Mouse (Mus musculus) midbrain, embryonic 15.5 days (tissue): ENCODE data around the gene Fam78a. TPM values are rescaled to one million over a fixed set of nuclear protein-coding genes. Genes with fewer than 3 reads are reported as not detected.

Experiments used
- ATAC-seq: fragments of 200-750 bp; cut with Nextera tagmentation; replicated peaks from 2 replicates; pipeline ENCODE4 v1.8.0; 2017; ENCODE audit warnings: moderate TSS enrichment
- H3K27ac ChIP-seq: fragments of 300-500 bp; sonication (generic); 2 replicates; pipeline ENCODE4 v1.5.1; 2015; ENCODE audit warnings: mild to moderate bottlenecking, inconsistent platforms
- H3K27me3 ChIP-seq: fragments of 300-500 bp; sonication (generic); replicated peaks from 2 replicates; pipeline ENCODE4 v1.6.1; 2015; ENCODE audit warnings: inconsistent platforms
- H3K36me3 ChIP-seq: fragments of 300-500 bp; sonication (generic); replicated peaks from 2 replicates; pipeline ENCODE4 v1.6.1; 2015; ENCODE audit warnings: inconsistent platforms
- H3K4me1 ChIP-seq: fragments of 300-500 bp; sonication (generic); 2 replicates; pipeline ENCODE4 v1.6.1; 2015; ENCODE audit warnings: inconsistent platforms
- H3K4me2 ChIP-seq: fragments of 300-500 bp; sonication (generic); 2 replicates; pipeline ENCODE4 v1.6.1; 2015; ENCODE audit warnings: inconsistent platforms, mild to moderate bottlenecking, moderate library complexity
- H3K4me3 ChIP-seq: fragments of 300-500 bp; sonication (generic); 2 replicates; pipeline ENCODE4 v1.5.1; 2015; ENCODE audit warnings: mild to moderate bottlenecking, inconsistent platforms
- H3K9ac ChIP-seq: fragments of 300-500 bp; sonication (generic); 2 replicates; pipeline ENCODE4 v1.6.1; 2015; ENCODE audit warnings: mild to moderate bottlenecking, inconsistent platforms
- H3K9me3 ChIP-seq: fragments of 300-500 bp; sonication (generic); 2 replicates; pipeline ENCODE4 v1.6.1; 2016; ENCODE audit warnings: inconsistent platforms
- WGBS: fragments of 180-500 bp; shearing (Covaris S2); methylation state at CpG from one replicate; pipeline ENCODE4 v1.1.7; 2015; ENCODE audit warnings: mixed read lengths; 5-methylcytosine and 5-hydroxymethylcytosine counted together
- polyA plus RNA-seq: library from polyadenylated mRNA; unstranded; fragments of >200 nt; fragmentation: Nextera tagmentation; extraction: Ambion mirVana; gene quantifications from 2 replicates; pipeline ENCODE4 v1.2.1, GENCODE M21; 2015

Fam78a gene
- polyA plus RNA-seq, 1 experiment from 2014 or later = 0.65 TPM

DNA sequence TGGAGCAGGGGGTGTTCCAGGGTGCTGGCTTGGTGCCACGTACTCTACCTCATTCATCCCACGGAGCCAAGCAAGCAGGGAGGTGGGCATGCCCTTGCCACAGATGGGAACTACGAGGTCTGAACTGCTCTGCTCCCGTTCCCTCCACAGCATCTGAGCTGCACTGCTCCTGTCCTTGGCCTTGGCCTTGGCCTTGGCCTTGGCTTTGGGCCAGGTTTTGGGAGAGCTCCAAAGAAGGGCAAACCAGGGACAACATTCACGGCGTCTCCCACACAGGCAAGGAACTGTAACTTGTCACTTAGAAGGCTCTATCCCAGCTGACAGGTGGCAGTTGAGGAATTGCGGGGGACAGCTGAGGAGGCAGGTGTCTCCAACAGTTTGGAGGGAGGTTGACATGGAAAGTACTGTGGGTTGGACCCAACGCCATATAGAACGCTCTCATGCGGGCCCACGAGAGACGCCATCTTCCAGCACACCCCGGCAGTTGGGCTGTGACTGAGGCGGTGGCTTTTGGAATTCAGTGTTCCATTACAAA, 5.4 kb downstream of the Fam78a start:
- Histone ChIP-seq H3K9ac (no peak overlapping the region), H3K27me3 (peaks cover 27% of the 10 kb centered on the region), H3K36me3 (no peaks in the 10 kb centered on the region), H3K4me2 (no peak overlapping the region), H3K27ac (no peak overlapping the region), H3K4me3 (no peak overlapping the region), H3K4me1 (peaks cover 16% of the 10 kb centered on the region), H3K9me3 (no peaks in the 10 kb centered on the region)
- 93% methylated on average over 14 of the region's 14 CpGs for WGBS
- ATAC-seq = no peak

DNA sequence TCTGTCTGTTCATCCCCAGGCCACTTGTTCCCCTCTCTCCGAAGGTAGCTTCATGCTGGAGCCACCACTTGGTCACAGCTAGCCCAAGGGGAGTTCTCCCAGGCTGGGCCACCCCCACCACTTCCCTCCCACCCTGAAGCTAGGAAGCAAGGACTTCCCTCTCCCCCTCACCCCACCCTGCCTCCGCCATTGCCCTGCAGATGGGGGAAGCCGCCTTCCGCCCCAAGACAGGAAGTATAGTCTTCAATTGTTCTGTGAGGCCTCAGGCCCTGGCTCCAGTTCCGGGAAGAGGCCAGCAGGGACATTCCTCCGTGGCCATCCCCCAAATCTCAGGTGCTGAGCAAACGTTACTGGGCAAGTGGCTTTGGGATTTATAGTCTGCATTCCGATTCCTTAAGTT, 6.1 kb downstream of the Fam78a start:
- Histone ChIP-seq H3K4me3 (no peak overlapping the region), H3K4me1 (peaks cover 10% of the 10 kb centered on the region), H3K27ac (no peak overlapping the region), H3K27me3 (peaks cover 20% of the 10 kb centered on the region), H3K4me2 (no peak overlapping the region), H3K9ac (no peak overlapping the region), H3K36me3 (no peaks in the 10 kb centered on the region), H3K9me3 (no peaks in the 10 kb centered on the region)
- WGBS = 58% methylated on average over 8 of the region's 8 CpGs
- no peak for ATAC-seq

DNA sequence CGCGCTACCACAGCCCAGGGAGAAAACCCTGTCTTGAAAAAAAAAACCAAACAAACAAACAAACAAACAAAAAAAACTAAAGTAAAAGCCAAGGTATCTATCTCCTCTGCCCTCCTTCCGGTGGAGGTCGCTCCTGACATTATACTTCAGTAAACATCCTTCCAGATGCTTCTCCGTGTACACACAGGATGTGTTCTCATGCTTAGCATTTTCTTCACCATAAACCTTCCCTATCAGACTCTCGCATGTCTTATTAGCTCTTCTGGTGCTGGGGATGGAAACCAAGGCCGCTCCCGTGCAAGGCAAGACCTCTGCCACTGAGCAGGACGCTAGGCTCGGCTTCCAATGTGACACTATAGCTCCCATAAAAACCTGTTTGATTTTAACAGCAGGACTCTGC, 6.9 kb downstream of the Fam78a start:
- Histone ChIP-seq H3K4me1 (peaks cover 2% of the 10 kb centered on the region; the same call in 1 of the 2 replicates), H3K9ac (no peak overlapping the region), H3K9me3 (no peaks in the 10 kb centered on the region), H3K27ac (no peak overlapping the region), H3K27me3 (peaks cover 14% of the 10 kb centered on the region), H3K4me3 (no peak overlapping the region), H3K36me3 (no peaks in the 10 kb centered on the region), H3K4me2 (no peak overlapping the region)
- 86% methylated on average over 10 of the region's 10 CpGs for WGBS
- no peak for ATAC-seq

DNA sequence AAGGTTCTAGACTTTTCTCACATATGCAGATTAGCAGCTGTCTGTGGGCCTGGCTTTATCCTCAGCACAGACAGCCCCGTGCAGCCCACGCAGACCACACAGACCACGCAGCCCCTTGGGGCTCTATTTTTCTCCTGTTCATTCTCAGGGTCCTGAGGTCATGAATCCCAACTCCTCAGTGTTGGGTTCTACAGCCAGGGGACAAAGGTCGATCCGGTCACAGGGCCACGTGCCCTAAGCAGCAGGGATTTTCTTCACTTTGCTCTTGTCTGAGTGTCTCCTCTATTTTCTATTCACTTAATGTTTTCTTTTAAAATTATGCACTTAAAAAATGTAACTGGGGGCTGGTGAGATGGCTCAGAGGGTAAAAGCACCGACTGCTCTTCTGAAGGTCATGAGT, 9.3 kb downstream of the Fam78a start:
- H3K9me3 ChIP-seq = no peaks in the 10 kb centered on the region
- H3K4me2 ChIP-seq = no peak overlapping the region
- H3K27me3 ChIP-seq = no peaks in the 10 kb centered on the region
- 56% methylated on average over 7 of the region's 7 CpGs for WGBS
- H3K9ac ChIP-seq = no peak overlapping the region
- no peak overlapping the region for H3K27ac ChIP-seq
- H3K4me1 ChIP-seq = no peaks in the 10 kb centered on the region
- no peak for ATAC-seq
- H3K36me3 ChIP-seq = no peaks in the 10 kb centered on the region
- H3K4me3 ChIP-seq = no peak overlapping the region

DNA sequence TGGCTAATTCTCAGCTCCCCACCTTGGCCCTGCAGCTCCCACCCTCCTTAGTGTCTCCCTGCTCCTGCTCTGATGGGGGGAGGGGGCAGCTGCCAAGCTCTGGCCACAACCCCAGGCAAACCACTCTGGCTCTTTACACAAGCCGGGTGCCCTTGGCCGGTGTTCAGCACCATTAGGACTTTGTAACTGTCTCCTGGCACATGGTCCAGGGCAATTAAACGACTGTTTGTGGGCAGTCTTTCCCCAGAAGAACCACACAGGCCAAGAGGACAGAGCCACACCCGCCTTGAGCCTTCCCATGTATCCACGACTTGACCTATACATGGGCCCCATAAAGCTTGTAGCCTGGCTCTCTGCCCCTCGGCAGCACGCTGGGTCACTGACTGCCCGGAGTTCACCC, 10.3 kb downstream of the Fam78a start:
- H3K27me3 ChIP-seq = no peaks in the 10 kb centered on the region
- no peak overlapping the region for H3K4me2 ChIP-seq
- H3K4me3 ChIP-seq = no peak overlapping the region
- H3K9ac ChIP-seq = no peak overlapping the region
- no peaks in the 10 kb centered on the region for H3K4me1 ChIP-seq
- no peak overlapping the region for H3K27ac ChIP-seq
- H3K36me3 ChIP-seq = no peaks in the 10 kb centered on the region
- WGBS = 79% methylated on average over 8 of the region's 8 CpGs
- no peaks in the 10 kb centered on the region for H3K9me3 ChIP-seq
- ATAC-seq = no peak

DNA sequence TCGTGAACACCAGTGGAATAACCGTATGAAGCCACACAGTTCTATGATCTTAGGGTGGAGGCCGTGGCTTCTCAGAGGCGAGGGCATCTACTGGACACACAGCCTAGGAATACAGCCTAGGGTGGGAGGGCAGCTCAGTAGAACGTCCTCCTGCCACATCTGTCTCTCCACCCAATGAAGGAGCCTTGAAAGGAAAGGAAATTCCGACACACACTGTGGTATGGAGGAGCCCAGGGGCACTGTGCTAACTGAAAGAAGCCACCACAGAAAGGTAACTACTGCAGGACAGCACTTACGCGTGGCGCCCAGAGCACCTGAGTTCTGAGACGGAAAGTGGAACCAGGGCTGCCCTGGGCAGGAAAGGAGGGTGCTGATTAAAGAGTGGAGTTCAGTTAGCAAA, 13.9 kb downstream of the Fam78a start:
- ATAC-seq = no peak
- Histone ChIP-seq H3K27ac (no peak overlapping the region), H3K27me3 (no peaks in the 10 kb centered on the region), H3K9ac (no peak overlapping the region), H3K9me3 (no peaks in the 10 kb centered on the region), H3K4me1 (no peaks in the 10 kb centered on the region), H3K4me2 (no peak overlapping the region), H3K4me3 (no peak overlapping the region), H3K36me3 (no peaks in the 10 kb centered on the region)
- 92% methylated on average over 10 of the region's 10 CpGs for WGBS

DNA sequence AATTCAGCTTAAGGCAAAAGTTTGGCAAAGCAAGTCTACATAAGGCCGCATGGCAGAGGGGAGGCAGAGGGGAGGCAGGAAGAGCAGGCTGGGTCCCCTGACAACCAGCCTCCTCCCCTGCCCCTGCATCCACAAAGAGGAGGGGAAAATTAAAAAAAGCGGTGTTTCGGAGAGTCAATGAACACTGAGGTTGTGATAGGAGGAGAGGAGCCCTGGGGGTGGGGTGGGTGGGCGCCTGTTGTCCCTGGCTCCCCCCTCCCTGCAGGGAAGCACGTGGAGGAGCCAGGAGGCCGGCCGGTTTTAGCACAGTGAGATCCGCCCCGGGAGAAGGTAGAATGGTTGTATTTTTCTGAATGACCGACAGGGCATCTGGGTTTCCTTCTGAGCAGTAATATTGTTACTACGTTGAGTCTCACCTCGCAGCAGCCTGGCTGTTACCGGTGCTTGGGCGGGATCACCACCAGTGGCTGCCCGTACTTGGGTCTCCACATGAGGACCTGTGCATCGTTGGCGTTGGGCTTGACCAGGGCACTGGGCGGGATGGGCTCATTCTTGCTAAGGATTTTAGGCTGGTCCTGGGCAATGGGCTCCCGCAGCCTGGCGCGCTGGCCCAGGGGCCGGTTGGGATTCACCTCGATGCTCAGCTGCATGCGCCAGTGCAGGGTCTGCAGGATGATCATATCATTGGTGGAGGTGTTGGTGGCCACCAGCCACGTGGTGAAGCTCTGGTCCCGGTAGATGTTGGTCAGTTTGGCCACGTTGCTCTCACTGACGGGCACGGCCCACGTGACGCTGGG, 15.6 kb downstream of the Fam78a start:
- Histone ChIP-seq H3K9me3 (no peaks in the 10 kb centered on the region), H3K27me3 (no peaks in the 10 kb centered on the region), H3K27ac (no peak overlapping the region), H3K4me3 (no peak overlapping the region), H3K4me2 (no peak overlapping the region), H3K4me1 (no peaks in the 10 kb centered on the region), H3K9ac (no peak overlapping the region), H3K36me3 (no peaks in the 10 kb centered on the region)
- no peak for ATAC-seq
- 57% methylated on average over 29 of the region's 31 CpGs for WGBS

DNA sequence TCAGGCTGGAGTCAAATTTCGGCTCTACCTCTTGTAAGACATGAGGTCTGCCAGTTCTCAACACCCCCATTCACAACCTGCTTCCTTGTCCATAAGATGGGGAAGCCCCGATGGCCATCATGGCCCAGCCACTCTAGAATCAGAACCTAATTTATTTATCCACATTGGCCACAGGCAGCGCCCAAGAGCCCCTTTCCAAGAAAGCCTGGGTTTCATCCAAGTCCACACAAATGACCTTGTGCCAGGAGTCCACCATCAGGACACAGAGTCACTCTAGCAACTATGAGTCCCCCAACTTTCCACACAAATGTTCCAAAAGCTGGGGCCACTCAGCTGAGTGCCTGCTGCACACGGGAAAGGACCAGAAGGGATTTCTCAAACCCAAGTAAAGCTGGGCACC, 18.7 kb downstream of the Fam78a start:
- no peak for ATAC-seq
- no peaks in the 10 kb centered on the region for H3K36me3 ChIP-seq
- no peak overlapping the region for H3K9ac ChIP-seq
- WGBS = 77% methylated on average over 4 of the region's 4 CpGs
- H3K9me3 ChIP-seq = no peaks in the 10 kb centered on the region
- no peak overlapping the region for H3K4me2 ChIP-seq
- no peaks in the 10 kb centered on the region for H3K4me1 ChIP-seq
- H3K4me3 ChIP-seq = no peak overlapping the region
- no peaks in the 10 kb centered on the region for H3K27me3 ChIP-seq
- no peak overlapping the region for H3K27ac ChIP-seq

DNA sequence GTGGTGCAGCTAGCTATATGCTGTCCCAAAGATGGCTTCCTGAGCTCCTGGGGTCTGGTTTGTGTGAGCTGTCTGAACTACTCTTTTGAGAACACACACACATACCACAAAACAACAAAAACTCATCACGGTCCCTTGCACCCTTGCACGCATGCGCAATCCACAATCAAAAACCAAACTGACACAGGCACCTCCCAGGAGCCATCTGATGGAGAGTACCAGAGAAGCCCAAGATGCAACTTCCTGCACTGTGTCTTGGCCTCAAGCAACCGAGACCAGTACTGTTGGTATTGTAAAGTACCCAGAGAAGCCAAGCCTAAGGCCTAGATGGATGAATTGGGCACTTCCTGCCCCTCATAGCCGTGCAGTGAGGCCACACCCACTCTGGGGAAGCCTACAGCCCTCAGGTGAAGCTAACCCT, 19.3 kb downstream of the Fam78a start:
- no peak for ATAC-seq
- H3K27me3 ChIP-seq = no peaks in the 10 kb centered on the region

DNA sequence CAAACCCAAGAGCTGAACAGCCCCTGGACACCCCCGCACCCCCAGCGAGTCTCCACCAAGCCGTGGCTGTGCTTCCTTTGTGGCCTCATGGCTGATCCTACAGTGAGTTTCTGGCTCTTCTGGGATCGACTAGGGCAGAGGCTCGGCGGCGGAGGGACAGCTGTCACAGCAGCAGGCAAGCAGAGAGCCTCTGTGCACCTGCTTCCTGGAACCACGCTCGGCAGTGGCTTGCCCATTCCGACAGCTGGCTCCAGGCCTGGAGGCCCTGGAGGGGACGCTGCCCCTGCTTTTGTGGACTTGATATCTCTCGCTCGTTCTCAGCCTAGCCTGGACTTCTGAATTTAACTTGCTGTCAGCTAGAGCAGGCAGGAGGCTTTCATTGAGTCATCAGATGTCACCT, 19.7 kb downstream of the Fam78a start:
- H3K9me3 ChIP-seq = no peaks in the 10 kb centered on the region
- no peaks in the 10 kb centered on the region for H3K4me1 ChIP-seq
- H3K9ac ChIP-seq = no peak overlapping the region
- no peak overlapping the region for H3K4me2 ChIP-seq
- no peak for ATAC-seq
- H3K4me3 ChIP-seq = no peak overlapping the region
- H3K36me3 ChIP-seq = no peaks in the 10 kb centered on the region
- no peak overlapping the region for H3K27ac ChIP-seq
- WGBS = 60% methylated on average over 13 of the region's 13 CpGs
- no peaks in the 10 kb centered on the region for H3K27me3 ChIP-seq

More for the DNA sequence above, 19.3 kb downstream of the Fam78a start:
- Histone ChIP-seq H3K9ac (no peak overlapping the region), H3K4me2 (no peak overlapping the region), H3K27ac (no peak overlapping the region), H3K9me3 (no peaks in the 10 kb centered on the region), H3K4me1 (no peaks in the 10 kb centered on the region), H3K36me3 (no peaks in the 10 kb centered on the region), H3K4me3 (no peak overlapping the region)
- WGBS = 84% methylated on average over 5 of the region's 5 CpGs

DNA sequence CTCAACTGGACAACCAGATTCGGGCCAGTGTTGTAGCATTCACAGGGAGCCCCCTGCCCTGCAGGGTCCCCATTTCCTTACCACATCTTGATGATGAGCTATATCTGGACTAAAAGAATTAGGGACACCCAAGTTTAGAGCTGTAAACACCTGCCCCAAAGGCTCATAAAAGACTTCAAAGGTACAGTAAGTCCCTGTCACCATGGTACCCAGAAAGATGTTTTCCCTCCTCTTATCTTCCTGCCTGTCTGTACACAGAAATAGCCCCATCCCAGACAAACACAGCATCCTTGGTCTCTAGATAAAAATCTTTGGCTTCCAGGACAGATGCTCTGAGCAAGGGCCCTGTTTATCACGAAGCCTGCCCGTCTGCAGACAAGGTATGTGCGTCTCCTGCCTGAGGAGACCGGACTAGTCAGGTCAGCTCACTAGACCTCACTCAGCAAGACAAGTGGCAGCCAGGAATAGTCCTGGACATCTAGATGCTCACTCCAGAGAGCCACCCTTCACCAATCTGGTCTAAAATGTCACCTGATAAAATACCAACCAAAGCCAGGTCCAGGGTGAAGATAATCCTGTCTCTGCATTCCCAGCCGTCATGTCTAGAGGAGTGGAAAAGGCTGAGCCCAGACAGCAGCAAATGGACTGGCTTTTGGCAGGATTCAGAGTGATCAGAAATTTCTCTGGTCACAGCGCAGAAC, 21.1 kb downstream of the Fam78a start:
- Histone ChIP-seq H3K9ac (no peak overlapping the region), H3K27ac (no peak overlapping the region), H3K9me3 (no peaks in the 10 kb centered on the region), H3K4me1 (no peaks in the 10 kb centered on the region), H3K36me3 (no peaks in the 10 kb centered on the region), H3K4me2 (no peak overlapping the region), H3K27me3 (no peaks in the 10 kb centered on the region), H3K4me3 (no peak overlapping the region)
- ATAC-seq = no peak
- 85% methylated on average over 7 of the region's 7 CpGs for WGBS

DNA sequence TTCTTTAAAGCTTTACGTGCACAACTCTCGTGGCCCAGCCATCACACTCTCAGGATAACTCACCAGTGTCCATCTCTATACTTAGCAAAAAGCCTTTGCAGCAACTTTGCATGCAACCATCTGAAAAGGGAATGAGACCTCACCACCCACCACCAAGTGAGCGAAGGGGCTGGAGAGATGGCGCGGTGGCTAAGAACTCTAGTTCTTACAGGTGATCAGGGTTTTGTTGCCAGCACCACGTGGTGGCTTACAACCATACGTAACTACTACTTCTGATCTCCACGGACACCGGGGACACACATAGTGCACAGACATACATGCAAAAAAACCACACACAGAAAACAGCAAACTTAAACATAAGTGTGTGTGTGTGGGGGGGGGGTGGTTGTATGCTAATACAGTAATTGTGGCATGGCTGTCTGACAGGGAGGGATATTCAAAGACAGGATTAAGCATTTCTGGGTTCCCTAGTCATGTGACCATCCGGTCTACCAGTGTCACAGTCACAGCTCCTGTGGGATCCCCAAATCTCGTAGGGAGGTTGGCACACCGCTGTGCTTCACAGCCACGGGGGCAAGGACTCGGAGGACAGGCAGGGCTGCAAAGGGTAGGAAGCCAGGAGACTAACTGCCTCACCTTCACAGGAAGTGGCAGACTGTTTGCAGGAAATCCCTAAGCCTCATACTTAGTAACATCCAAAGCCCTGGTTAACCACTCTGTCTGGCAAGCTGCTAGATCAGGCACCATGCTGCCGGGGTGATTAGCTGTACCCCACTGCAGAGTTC, 21.8 kb downstream of the Fam78a start:
- H3K27me3 ChIP-seq = no peaks in the 10 kb centered on the region
- no peak overlapping the region for H3K4me3 ChIP-seq
- H3K4me1 ChIP-seq = no peaks in the 10 kb centered on the region
- no peak overlapping the region for H3K4me2 ChIP-seq
- ATAC-seq = no peak
- no peak overlapping the region for H3K27ac ChIP-seq
- H3K9ac ChIP-seq = no peak overlapping the region
- WGBS = 86% methylated on average over 15 of the region's 15 CpGs
- no peaks in the 10 kb centered on the region for H3K9me3 ChIP-seq
- no peaks in the 10 kb centered on the region for H3K36me3 ChIP-seq
